Mouse (Mus musculus) right cerebral cortex, adult 2 months (tissue): Measurements from ENCODE around the gene Pimreg.

Experiments
- DNase-seq, 2 experiments: peaks; one replicate each; pipeline ENCODE4 v3.0.0; 2021 to 2022; ENCODE audit warnings: low spot score in 2 of 2

Gene Pimreg

GRCm38 (mm10) chr11:72041768-72042607 lies at the start of gene Pimreg:
Pimreg (plus strand) TSS chr11:72042032.
- peak; percentile 83 for DNase-seq

- DNase-seq = no peak
These were observed 49.4 kb upstream of the Pimreg start for GRCm38 (mm10) chr11:71992438-71992837.

DNA sequence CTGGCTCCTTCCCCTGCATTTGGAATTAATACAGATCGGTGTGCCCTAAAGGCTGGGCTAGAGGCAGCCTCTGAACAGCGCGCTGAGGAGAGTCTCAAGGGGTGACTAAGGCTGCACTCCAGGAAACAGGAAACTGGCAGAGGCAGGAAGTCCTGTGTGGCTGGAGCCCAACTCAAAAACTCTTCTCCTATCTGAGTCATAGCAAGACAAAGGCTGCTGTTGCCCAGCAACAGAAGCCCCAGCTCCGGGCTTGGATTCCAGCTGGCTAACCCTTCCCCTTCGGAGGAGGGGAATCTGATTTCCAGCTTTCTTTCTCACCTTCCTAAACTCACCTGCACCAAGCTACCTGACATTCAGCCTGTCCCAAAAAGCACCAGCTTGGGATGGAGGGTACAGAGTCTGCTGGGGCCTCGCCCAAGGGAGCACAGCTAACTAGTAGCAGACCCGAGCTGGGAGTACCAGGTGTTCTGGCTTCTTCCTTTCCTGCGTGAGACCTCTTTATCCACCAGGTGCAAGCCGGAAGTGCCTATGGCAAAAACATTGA lies 45.8 kb upstream of the Pimreg start:
- peak; percentile 61 to 64 for DNase-seq

DNA sequence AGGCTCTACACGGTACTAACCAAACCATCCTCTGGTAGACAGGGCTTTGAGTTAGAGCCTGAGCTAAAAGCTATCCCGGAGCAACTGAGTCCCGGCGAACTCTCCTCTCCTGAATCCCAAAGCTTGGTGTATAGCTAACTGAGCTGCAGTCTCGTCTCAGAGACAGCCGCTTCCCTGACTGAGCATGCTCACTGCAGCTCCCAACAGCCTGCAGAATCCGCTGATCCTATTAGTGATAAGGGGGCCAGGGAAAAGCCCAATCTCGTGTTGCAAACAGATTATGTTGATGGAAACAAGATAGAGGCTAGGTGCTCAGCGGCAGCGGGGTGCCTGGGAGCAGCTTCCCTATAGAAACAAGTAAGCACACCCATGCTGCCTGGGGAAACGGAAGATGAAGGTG lies 45.0 kb upstream of the Pimreg start:
- DNase-seq = peak in 1 of 2 experiments; percentile 41

DNA sequence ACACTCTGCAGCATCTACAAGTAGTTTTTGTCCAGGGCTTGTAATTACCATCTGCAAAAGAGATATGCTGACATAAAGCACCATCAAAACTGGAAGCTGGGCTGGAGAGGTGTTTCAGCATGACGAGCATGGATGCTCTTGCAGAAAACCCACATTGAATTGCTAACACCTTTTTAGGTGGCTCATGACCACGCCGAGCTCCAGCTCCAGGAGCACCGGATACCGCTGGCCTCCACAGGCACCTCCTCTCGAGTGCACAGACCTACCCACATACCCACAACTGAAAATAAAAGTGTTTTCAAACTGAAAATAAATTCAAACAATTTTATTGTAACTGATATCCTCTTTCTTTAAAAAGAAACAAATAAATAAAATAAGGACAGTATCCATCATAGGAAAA lies 41.6 kb upstream of the Pimreg start:
- DNase-seq = no peak

DNA sequence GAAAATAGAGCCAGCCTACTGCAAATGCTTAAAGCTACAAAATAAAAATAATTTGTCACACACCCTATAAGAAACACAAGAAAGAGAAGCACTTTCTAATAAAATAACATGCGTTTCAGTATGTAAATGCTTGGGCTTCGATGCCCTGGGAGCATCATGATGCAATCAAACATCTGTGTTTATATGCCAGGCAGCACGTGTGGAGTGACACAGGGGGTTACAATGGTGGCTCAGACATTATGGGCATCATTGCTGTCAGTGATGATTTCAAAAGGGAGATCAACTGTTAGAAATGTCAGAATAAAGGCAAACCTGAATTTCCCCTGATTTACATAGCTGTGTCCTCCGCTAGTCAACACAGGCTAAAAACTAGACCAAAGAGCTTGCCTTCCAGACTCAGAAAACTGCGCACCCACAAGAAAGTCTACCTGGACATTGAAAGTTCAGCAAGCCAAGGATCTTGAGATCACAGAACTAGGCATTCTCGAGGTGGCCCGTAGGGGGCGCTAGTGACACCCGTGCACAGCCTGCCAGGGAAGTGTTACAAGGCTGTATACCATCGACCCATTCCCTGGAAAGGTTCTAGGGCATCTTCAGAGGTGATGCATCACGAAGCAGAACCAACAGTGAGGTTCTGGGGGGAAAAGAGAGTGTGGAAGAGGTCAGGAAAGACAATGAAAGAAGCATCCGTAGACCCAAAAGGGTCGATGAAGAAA lies 39.5 kb upstream of the Pimreg start:
- no peak for DNase-seq

DNA sequence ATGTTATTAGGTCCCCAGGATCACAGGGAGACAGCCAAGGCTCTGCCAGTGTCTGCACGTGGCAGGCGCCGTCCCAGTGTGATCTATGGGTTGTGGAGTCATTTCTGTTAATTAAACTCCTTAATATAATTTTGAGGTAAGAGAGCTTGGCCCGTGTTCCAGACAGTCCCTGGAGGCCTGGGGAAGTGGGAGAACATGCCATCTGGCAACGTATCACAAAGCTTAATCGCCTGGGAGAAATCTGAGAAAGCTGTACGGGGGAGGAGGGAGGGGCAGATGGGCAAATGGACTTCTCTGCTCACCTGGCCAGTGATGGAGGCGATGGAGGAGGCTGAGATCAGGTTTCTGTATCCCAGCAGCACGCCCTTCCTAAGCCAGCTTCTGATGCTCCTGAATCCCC lies 38.7 kb upstream of the Pimreg start:
- peak in 1 of 2 experiments; percentile 13 for DNase-seq

DNA sequence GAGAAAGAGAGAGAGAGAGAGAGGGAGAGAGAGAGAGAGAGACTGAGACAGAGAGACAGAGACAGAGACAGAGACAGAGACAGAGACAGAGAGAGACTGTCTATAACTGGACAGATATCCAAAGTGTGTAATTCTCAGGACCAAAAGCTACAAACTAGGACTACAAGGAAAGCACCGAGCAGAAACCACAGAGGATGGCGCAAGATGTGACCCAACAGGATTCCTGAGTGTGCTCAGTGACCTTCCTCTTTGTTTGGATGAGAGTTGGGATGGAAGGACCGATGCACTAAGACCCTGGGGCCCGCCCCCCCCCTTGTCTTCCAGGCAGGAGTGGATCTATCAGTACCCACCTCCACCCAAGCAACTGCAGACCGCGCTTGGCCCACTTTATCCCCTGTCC lies 36.3 kb upstream of the Pimreg start:
- no peak for DNase-seq

DNA sequence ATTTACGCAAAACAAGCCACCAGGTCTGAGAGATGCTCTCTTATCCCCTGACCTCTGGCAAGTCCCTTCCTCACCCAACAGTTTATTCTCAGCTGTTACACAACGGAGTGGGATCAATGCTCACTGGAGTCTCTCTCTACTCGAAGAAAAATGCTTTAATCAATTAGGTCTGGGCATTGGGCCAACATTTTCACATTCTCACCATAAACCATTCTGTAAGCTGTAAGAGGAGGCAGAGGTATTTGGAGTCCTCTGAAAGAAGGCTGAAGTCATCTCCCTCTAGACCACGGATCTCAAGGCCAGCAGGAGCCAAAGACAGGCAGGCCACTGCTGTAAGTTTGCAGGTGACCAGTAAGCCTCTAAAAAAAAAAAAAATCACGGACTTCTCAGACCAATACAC lies 31.5 kb upstream of the Pimreg start:
- peak in 1 of 2 experiments; percentile 20 for DNase-seq

DNA sequence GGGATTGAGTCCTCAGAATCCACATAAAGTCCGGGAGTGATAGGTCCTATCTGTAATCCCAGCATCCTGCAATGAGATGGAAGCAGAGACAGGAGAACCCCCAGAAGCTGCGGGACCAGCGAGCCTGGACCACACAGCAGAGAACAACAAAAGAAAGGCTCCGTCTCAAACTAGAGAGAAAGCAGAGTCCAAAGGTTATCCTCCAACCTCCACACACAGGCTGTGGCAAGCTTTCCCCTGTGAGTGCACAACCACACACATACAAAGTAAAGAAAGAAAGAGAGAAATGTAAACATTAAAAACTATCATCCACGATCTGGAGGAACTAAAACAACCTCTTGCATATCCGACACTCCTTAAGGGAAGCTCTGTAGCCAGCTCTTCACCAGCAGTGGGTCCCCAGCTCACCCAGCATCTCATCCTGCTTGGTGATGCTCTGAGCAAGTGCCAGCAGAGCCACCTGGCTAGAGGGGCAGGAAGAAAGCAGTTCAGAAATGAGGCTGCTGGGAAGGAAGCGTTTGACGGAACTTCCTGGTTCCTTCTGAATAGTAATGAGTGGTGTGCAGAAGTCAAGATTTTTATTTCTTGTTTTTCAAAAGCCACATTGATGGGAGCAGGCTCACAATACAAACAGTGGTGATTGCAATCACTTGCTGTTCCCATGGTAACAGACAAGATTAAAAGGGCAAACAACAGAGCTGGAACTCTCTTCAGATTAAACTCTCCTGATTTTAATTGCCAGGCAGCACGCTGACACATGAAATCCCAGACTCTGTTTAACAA lies 30.7 kb upstream of the Pimreg start:
- DNase-seq = peak in 1 of 2 experiments; percentile 22

GRCm38 (mm10) chr11:72011955-72012354 lies 29.9 kb upstream of the Pimreg start:
- DNase-seq = no peak

DNA sequence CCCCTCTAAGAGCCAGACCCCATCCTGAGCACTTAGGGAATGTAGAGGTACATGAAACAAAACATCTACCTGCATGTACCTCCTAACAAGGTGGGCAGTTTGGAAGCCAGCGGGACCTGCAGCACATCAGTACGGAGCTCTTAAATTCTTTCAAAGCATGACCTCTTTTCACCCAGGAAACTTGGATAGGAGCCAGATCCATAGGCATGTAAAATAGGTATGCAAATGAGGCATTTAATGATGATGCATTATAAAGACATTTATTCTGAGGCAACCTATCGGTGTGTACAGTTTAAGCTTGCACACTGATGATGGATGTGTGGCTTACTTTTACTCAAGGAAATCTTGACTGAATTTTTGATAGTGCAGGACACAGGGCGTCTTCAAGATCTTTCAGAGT lies 27.2 kb upstream of the Pimreg start:
- no peak for DNase-seq

DNA sequence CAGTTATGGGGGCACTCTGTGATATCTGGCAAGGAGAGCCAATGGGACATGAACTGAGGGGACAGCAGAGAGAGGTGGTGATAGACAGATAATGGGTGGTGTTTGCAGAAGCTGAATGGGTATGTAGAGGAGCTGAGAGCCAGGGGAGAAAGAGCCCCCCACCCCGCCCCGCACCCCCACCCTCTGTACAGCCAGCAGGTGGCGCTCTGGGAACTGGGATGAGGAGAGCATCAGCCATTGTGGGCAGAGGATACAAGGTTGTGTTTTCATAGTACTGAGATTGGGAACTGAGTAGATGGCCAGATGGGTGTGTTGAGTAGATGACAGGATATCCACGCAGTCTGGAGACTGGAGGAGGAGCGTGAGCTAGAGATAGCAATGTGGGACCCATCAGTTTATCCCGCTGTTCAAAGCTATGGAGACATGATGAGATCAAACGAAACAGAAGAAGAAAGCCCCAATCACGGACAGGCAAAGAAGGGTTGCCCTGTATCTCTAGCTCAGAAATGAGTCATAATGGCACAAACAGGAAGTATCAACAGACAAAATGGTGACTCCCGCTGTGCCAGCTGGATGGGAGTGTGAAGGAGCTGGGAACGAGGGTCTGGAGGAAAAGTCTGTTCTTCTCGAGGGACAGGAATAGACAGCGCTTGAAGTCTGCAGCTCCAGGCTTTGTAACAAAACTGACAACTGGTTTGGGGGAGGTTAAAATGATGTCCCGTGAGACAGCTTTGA lies 25.1 kb upstream of the Pimreg start:
- no peak for DNase-seq

DNA sequence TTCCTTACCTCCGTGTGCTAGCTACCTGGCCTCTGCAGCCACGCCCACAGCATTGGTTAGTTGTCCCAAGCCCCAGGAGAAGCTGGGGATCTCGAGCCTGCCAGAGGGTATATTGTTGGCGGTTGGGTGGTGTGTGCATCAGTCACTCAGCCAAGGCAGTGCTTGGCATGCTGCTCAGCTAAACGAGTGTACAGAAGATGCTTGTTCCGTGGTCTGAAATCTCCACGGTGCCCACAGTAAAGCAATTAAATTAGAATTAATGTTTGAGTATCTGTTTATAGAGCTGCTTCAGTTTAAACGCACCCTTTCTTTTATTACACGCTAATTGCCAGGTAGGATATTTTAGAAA lies 24.6 kb upstream of the Pimreg start:
- DNase-seq = no peak

DNA sequence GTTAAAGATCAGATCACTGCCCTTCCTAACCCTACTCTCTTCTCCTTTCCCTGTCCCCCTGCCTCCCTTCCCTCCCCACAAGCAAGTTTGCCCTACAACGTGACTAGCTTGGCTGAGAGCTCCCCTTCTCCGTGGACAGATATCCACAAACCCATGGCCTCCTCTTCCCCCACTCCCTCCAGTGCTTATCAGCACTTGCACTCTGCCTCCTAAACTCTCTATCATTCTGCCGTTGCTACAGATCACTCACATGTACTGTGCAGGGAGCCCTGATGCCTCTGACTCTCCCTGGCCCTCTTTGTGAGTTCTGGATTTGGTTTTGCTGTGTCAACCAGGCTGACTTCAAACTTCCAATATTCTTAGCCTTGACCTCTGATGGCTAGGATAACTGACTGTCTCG lies 20.8 kb upstream of the Pimreg start:
- DNase-seq = no peak

GRCm38 (mm10) chr11:72022827-72023226 lies 19.0 kb upstream of the Pimreg start:
- DNase-seq = no peak

DNA sequence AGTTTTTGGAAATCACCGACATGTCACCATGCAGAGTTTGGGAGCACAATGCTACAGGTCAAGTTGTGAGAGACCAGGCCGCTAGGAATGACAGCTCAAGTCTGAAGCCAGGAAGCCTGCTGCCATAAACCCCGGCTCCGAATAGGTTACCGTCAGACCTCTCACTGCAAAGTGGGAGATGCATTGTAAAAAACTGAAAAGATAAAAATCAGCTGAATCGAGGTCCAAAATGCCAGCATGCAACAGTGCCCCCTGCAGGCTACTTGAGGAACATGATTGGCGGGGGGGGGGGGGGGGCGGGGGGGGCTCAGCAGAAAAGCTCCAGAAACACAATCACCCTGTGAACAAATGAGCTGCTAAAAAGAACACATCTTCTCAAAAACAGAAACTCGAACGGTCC lies 18.3 kb upstream of the Pimreg start:
- DNase-seq = no peak

DNA sequence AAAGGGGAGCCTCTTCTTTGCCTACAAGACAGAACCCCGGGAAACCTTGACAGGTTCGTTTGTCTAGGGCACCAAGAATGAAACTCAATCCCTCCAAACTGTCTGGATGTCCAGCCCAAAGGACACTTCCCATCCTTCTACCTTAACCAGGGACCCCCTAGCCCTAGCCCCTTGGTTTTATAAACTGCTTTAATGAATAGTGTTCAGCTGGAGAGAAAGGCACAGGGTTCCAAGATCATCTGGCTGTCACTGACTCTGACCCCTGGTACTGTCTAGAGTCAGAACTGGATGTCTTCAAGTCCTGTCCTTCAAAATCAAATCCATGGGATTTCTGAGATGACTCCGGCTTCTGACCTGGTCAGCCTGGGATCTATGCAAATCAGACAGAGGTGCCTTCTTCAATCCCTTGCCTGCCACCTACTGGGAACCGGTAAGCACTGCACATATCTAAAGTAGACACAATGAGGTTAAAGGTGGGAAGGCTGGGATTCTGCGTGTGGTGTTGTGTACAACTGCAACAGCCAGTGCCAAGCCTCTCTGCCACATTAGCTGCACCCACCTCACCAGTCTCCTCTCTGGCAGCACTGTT lies 17.5 kb upstream of the Pimreg start:
- DNase-seq = peak; percentile 76 to 78

GRCm38 (mm10) chr11:72025843-72026242 lies 16.0 kb upstream of the Pimreg start:
- DNase-seq = no peak

DNA sequence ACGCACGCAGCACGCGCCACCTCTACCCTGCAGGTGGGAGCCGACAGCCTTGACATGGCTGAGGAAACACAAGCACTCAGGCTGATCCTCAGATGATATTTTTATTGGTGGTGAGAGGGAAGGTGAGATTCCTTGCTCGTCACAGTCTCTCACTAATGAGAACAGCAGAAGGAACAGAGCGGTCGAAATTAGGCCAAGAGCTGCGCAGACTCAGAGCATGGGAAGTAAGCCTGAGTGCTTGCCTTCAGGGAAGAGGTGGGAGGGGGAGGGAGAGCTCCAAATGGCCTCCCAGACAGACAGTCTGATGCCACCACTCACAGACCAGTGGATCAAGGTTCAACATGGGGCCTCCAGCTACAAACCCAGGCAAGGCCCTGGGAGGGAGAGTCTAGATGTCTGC lies 15.3 kb upstream of the Pimreg start:
- no peak for DNase-seq

GRCm38 (mm10) chr11:72027836-72028235 lies 14.0 kb upstream of the Pimreg start:
- no peak for DNase-seq
